Mouse (Mus musculus): ENCODE measurements at regions not wholly inside any gene's neighbourhood (a gene's known extent, or its start where the extent isn't known, plus 50 kb on each side); places are given as distances from the start of the nearest gene placed in this dataset.
A peak's percentile ranks its signal among the peaks of the same experiment; 100 is the strongest.

GRCm38 (mm10) chr1:138771307-138772011, 76.9 kb downstream of the Lhx9 start:
- ATAC-seq (ENCODE audit: insufficient number of reproducible peaks, low FRiP score, low TSS enrichment, low read depth) (no peak), DNase-seq (ENCODE audit: low spot score) (no peak)
- Histone ChIP-seq H3K36me3 (ENCODE audit: control insufficient read depth, insufficient read depth, low read length) (no peaks in the 10 kb centered on the region), H3K4me1 (ENCODE audit: control insufficient read depth, insufficient read depth, low read length) (no peaks in the 10 kb centered on the region), H3K27me3 (ENCODE audit: control insufficient read depth, insufficient read depth, low read length) (no peaks in the 10 kb centered on the region), H3K9me3 (ENCODE audit: control insufficient read depth, low read length) (no peaks in the 10 kb centered on the region), H3K27ac (replicated peaks; ENCODE audit: low read depth, low read length) (no peak overlapping the region), H3K4me3 (ENCODE audit: low read depth, low read length) (no peak overlapping the region), H3K9ac (ENCODE audit: low read length) (no peak overlapping the region), H3K4me2 (ENCODE audit: low read depth, severe bottlenecking) (no peak overlapping the region)
- 72% methylated on average over 3 of the region's 3 CpGs for WGBS

- no peak overlapping the region for H3K4me3 ChIP-seq (ENCODE audit: low read depth, low read length)
- H3K27ac ChIP-seq (replicated peaks; ENCODE audit: low read depth, low read length) = no peak overlapping the region
- H3K9ac ChIP-seq (ENCODE audit: low read length) = no peak overlapping the region
- no peaks in the 10 kb centered on the region for H3K9me3 ChIP-seq (ENCODE audit: control insufficient read depth, low read length)
- ATAC-seq (ENCODE audit: insufficient number of reproducible peaks, low FRiP score, low TSS enrichment, low read depth) (no peak), DNase-seq (ENCODE audit: low spot score) (peak; percentile 51)
- H3K36me3 ChIP-seq (ENCODE audit: control insufficient read depth, insufficient read depth, low read length) = no peaks in the 10 kb centered on the region
- no peak overlapping the region for H3K4me2 ChIP-seq (ENCODE audit: low read depth, severe bottlenecking)
- WGBS = 66% methylated on average over 7 of the region's 7 CpGs
- H3K4me1 ChIP-seq (ENCODE audit: control insufficient read depth, insufficient read depth, low read length) = no peaks in the 10 kb centered on the region
- no peaks in the 10 kb centered on the region for H3K27me3 ChIP-seq (ENCODE audit: control insufficient read depth, insufficient read depth, low read length)
Measured at GRCm38 (mm10) chr1:138762876-138763275, 85.5 kb downstream of the Lhx9 start.

- no peak overlapping the region for H3K4me3 ChIP-seq (ENCODE audit: low read depth, low read length)
- no peaks in the 10 kb centered on the region for H3K36me3 ChIP-seq (ENCODE audit: control insufficient read depth, insufficient read depth, low read length)
- H3K4me1 ChIP-seq (ENCODE audit: control insufficient read depth, insufficient read depth, low read length) = no peaks in the 10 kb centered on the region
- H3K9me3 ChIP-seq (ENCODE audit: control insufficient read depth, low read length) = no peaks in the 10 kb centered on the region
- no peak overlapping the region for H3K27ac ChIP-seq (replicated peaks; ENCODE audit: low read depth, low read length)
- H3K9ac ChIP-seq (ENCODE audit: low read length) = no peak overlapping the region
- ATAC-seq (ENCODE audit: insufficient number of reproducible peaks, low FRiP score, low TSS enrichment, low read depth) (no peak), DNase-seq (ENCODE audit: low spot score) (no peak)
- H3K27me3 ChIP-seq (ENCODE audit: control insufficient read depth, insufficient read depth, low read length) = no peaks in the 10 kb centered on the region
- H3K4me2 ChIP-seq (ENCODE audit: low read depth, severe bottlenecking) = no peak overlapping the region
Measured at GRCm38 (mm10) chr1:138757777-138758176, 90.6 kb downstream of the Lhx9 start.

- Histone ChIP-seq H3K4me1 (ENCODE audit: control insufficient read depth, insufficient read depth, low read length) (no peaks in the 10 kb centered on the region), H3K36me3 (ENCODE audit: control insufficient read depth, insufficient read depth, low read length) (no peaks in the 10 kb centered on the region), H3K9me3 (ENCODE audit: control insufficient read depth, low read length) (no peaks in the 10 kb centered on the region), H3K4me2 (ENCODE audit: low read depth, severe bottlenecking) (no peak overlapping the region), H3K4me3 (ENCODE audit: low read depth, low read length) (no peak overlapping the region), H3K27ac (replicated peaks; ENCODE audit: low read depth, low read length) (no peak overlapping the region), H3K27me3 (ENCODE audit: control insufficient read depth, insufficient read depth, low read length) (no peaks in the 10 kb centered on the region), H3K9ac (ENCODE audit: low read length) (no peak overlapping the region)
- 56% methylated on average over 3 of the region's 3 CpGs for WGBS
- no peak for ATAC-seq (ENCODE audit: insufficient number of reproducible peaks, low FRiP score, low TSS enrichment, low read depth)
- no peak for DNase-seq (ENCODE audit: low spot score)
Measured at GRCm38 (mm10) chr1:138733308-138733707, 113.4 kb upstream of the Nek7 start.

GRCm38 (mm10) chr1:138731008-138731407, 111.1 kb upstream of the Nek7 start:
- Histone ChIP-seq H3K36me3 (ENCODE audit: control insufficient read depth, insufficient read depth, low read length) (no peaks in the 10 kb centered on the region), H3K27me3 (ENCODE audit: control insufficient read depth, insufficient read depth, low read length) (no peaks in the 10 kb centered on the region), H3K4me1 (ENCODE audit: control insufficient read depth, insufficient read depth, low read length) (no peaks in the 10 kb centered on the region), H3K9me3 (ENCODE audit: control insufficient read depth, low read length) (no peaks in the 10 kb centered on the region), H3K4me3 (ENCODE audit: low read depth, low read length) (no peak overlapping the region), H3K27ac (replicated peaks; ENCODE audit: low read depth, low read length) (no peak overlapping the region), H3K4me2 (ENCODE audit: low read depth, severe bottlenecking) (no peak overlapping the region), H3K9ac (ENCODE audit: low read length) (no peak overlapping the region)
- DNase-seq (ENCODE audit: low spot score) (no peak), ATAC-seq (ENCODE audit: insufficient number of reproducible peaks, low FRiP score, low TSS enrichment, low read depth) (no peak)
- 54% methylated on average over 12 of the region's 12 CpGs for WGBS

GRCm38 (mm10) chr1:138729089-138729699, 109.3 kb upstream of the Nek7 start:
- Histone ChIP-seq H3K9me3 (ENCODE audit: control insufficient read depth, low read length) (no peaks in the 10 kb centered on the region), H3K4me2 (ENCODE audit: low read depth, severe bottlenecking) (no peak overlapping the region), H3K27ac (replicated peaks; ENCODE audit: low read depth, low read length) (no peak overlapping the region), H3K36me3 (ENCODE audit: control insufficient read depth, insufficient read depth, low read length) (no peaks in the 10 kb centered on the region), H3K4me3 (ENCODE audit: low read depth, low read length) (no peak overlapping the region), H3K4me1 (ENCODE audit: control insufficient read depth, insufficient read depth, low read length) (no peaks in the 10 kb centered on the region), H3K27me3 (ENCODE audit: control insufficient read depth, insufficient read depth, low read length) (no peaks in the 10 kb centered on the region), H3K9ac (ENCODE audit: low read length) (no peak overlapping the region)
- DNase-seq (ENCODE audit: low spot score) = no peak
- WGBS = 76% methylated on average over 2 of the region's 2 CpGs
- no peak for ATAC-seq (ENCODE audit: insufficient number of reproducible peaks, low FRiP score, low TSS enrichment, low read depth)

GRCm38 (mm10) chr1:138720728-138721127, 100.8 kb upstream of the Nek7 start:
- 15% methylated on average over 4 of the region's 4 CpGs for WGBS
- H3K4me3 ChIP-seq (ENCODE audit: low read depth, low read length) = no peak overlapping the region
- 0 out of 2 replicates have a peak overlapping the region, but pooled peaks have one; percentile 1 for H3K4me2 ChIP-seq (ENCODE audit: low read depth, severe bottlenecking)
- H3K27me3 ChIP-seq (ENCODE audit: control insufficient read depth, insufficient read depth, low read length) = no peaks in the 10 kb centered on the region
- H3K36me3 ChIP-seq (ENCODE audit: control insufficient read depth, insufficient read depth, low read length) = no peaks in the 10 kb centered on the region
- H3K9ac ChIP-seq (ENCODE audit: low read length) = no peak overlapping the region
- peak overlapping the region; percentile 36; the same call in 1 of the 2 replicates for H3K27ac ChIP-seq (replicated peaks; ENCODE audit: low read depth, low read length)
- no peaks in the 10 kb centered on the region for H3K9me3 ChIP-seq (ENCODE audit: control insufficient read depth, low read length)
- H3K4me1 ChIP-seq (ENCODE audit: control insufficient read depth, insufficient read depth, low read length) = peaks cover 8% of the 10 kb centered on the region; the same call in 1 of the 2 replicates
- peak; percentile 51 for DNase-seq (ENCODE audit: low spot score)
- ATAC-seq (ENCODE audit: insufficient number of reproducible peaks, low FRiP score, low TSS enrichment, low read depth) = peak; percentile 61

GRCm38 (mm10) chr1:138719297-138719696, 99.4 kb upstream of the Nek7 start:
- H3K36me3 ChIP-seq (ENCODE audit: control insufficient read depth, insufficient read depth, low read length) = no peaks in the 10 kb centered on the region
- peak; percentile 41 for DNase-seq (ENCODE audit: low spot score)
- no peak overlapping the region for H3K27ac ChIP-seq (replicated peaks; ENCODE audit: low read depth, low read length)
- H3K9me3 ChIP-seq (ENCODE audit: control insufficient read depth, low read length) = no peaks in the 10 kb centered on the region
- 23% methylated on average over 4 of the region's 4 CpGs for WGBS
- H3K4me3 ChIP-seq (ENCODE audit: low read depth, low read length) = no peak overlapping the region
- H3K4me1 ChIP-seq (ENCODE audit: control insufficient read depth, insufficient read depth, low read length) = peaks cover 8% of the 10 kb centered on the region; the same call in 1 of the 2 replicates
- no peak overlapping the region for H3K4me2 ChIP-seq (ENCODE audit: low read depth, severe bottlenecking)
- H3K9ac ChIP-seq (ENCODE audit: low read length) = no peak overlapping the region
- no peak for ATAC-seq (ENCODE audit: insufficient number of reproducible peaks, low FRiP score, low TSS enrichment, low read depth)
- no peaks in the 10 kb centered on the region for H3K27me3 ChIP-seq (ENCODE audit: control insufficient read depth, insufficient read depth, low read length)
